Mouse (Mus musculus) ovary, postnatal 14 days (tissue): Measurements from ENCODE around the gene Sptbn1.

Experiments
- DNase-seq: peaks from one replicate; pipeline ENCODE4 v3.0.0; 2022; ENCODE audit warnings: low spot score

Sptbn1 gene

DNA sequence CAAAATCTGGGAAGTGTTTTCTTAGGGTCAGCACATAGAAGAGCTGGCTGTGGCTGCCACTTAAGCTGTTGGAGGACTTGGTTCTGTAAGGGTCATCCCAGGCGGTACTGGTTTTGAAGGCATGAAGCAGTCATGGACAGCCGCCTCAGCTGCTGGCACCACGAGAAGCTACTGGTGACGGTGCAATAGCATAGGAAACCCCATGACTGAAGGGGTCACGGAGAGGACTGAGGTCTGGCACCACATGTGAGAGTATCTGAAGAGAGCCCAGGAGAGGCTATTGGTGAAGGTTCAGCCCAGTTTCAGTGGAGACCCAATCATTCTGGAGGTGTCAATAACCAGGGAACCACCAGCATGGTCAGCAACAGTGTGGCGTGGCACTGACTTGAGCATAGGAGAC lies 135.4 kb downstream of the Sptbn1 start:
- DNase-seq: no peak

DNA sequence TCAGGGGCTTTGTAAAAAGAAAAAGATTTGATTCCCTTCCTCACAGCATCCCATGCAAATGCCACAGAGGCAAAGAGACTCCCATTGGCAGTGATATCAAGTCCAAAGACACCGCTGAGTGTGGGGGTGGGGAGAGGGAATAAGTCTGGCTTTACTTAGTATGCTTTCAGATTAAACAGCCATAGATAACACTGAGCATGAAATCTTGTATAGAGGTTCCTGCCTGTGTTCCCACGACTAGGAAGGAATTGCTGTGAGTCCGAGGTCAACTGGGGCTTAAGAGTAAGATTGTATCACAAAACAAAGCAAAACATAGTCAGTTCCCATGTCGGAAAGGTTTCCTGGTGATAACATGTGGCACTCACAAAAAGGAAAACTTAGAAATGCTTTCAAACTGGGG lies 136.3 kb downstream of the Sptbn1 start:
- no peak for DNase-seq

DNA sequence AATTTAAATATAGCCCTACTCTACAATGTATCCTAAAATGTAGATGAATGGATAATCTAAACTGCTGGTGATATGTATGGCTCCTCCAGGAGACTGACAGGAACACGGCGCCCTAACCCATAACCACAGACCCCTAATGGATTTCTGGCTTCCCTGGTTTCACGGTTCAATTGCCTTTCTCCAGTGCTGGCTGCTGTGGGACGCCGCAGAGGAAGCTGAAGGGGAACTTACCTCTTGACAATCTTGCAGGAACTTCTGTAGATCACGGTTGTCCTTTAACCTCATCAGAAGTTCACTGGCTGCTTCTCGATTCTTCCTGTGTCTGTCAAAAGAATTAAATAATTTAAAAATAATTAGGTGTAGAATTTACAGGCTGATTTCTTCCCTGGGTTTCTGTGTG lies 138.6 kb downstream of the Sptbn1 start:
- DNase-seq: no peak

DNA sequence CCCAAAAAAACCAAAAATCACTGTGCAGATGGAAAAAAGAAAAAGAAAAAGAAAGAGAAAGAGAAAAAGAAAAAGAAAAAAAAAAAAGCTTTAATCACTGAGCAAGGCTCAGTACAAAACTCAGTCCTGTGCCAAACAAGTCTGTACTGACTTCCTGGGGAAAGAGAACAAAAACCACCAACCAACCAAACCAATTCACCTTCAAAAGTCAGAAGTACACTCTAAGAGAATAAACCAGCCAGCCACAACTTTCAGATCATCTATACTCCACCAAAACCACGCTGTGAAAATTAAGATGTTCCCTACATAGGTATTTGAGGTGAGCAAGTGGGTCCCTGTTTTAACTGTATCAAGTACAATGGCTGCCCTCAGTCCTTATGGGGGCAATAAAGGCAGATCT lies 141.1 kb downstream of the Sptbn1 start:
- no peak for DNase-seq

DNA sequence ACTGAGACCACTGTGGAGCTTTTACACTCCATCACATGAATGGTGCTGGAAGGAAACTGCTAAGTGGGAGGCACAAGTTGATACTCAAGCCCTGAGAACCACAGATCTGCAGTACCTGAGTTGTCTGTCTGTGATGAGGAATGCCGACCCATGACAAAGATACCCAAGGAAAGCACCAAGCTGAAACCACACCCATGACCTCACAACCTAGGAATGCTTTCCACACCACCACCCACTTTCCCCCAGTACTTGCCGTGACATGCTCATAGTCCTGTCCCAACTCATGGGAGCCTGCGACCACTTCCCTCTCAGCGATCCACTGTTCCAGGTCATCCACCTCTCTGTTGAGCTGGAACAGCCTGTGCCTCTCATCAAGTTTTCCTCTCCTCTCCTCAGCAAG lies 149.9 kb downstream of the Sptbn1 start:
- no peak for DNase-seq

DNA sequence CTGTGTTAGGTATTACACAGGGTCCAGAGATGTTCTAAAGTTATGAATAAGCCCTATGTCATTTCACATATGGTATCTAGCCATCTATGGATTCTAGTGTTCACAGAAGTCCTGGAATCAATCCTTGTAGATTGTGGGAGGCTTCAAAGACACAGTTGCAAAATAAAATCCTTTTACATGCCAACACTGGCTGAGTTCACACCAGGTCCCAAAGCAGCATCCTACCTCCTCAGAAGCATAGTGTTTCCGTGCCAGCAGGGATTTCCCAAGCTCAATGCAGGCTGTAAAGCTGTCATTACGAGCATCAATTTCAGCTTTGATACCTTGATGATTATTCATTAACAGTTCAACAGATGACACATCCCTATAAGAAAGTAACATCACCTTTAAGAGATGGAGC lies 154.3 kb downstream of the Sptbn1 start:
- DNase-seq: no peak

DNA sequence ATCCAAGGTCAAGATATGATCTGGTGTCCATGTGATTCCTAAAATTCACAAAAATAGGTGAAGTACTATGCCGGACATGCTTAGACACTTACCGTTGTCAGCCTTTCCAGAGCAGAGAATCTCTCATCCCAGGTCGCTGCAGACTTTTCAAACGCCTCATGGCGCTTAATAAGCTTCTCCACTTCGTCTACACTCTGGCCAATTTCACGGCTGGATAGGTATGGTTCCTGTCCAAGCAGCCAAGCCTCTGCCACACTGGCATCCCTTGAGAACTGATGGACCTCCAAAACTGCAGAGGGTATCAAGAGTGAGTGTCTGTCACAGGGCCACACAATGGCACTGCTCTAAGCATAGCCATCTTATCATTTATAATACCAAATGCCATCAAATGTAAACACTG lies 157.3 kb downstream of the Sptbn1 start:
- DNase-seq: no peak

DNA sequence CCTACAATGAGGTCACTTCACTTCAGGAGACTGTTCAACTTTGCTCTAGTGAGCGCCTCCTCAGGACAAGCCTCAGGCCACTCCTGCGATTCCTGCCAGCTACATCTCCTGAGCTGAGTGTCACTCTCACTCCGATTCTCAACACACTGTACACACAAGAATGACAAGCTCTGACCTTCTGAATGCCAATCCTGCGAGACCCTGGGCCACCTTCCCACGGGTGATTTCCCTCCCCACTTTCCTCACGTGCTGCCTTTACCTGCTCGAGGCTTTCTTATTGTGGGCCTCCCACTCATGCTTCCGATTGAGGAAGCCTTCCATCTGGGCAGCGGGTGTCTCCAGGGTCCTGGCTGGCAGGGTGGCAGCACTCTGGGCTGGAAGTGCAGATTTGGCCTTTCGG lies 163.8 kb downstream of the Sptbn1 start:
- no peak for DNase-seq

DNA sequence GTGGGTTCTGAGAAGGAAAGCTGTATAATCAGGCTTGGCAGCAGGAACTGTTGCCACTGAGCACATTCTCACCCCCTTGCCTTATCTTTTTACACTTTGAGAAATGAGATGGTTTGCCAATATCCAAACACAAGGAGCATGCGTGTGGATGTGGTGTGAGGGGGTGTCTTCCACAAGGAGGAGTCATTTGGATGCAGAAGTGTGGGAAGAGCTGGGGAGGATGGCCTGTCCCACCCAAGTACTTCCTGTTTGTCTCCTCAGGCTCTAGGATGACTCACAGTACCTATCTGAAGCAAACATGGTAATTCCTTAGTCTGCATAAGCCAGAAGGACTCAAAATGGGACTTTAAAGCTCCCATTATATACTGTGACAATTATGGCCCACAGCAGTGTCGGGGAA lies 165.4 kb downstream of the Sptbn1 start:
- no peak for DNase-seq

DNA sequence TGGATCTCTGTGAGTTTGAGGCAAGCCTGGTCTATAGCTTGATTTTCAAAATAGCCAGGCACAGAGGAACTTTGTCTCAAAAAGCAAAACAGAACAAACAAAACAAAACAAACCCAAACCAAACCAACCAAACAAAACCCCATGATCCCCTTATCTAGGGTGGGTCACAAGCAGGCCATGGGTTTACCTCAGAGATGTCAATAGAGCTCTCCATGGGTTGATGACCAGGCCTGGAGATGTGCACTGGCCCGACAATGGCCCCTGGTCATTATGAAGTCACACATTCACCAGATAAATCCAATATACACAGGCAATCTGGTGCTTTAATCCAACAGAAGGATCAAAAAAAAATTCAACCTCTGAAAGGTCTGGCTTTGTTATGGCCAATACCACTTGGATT lies 166.2 kb downstream of the Sptbn1 start:
- DNase-seq: no peak

DNA sequence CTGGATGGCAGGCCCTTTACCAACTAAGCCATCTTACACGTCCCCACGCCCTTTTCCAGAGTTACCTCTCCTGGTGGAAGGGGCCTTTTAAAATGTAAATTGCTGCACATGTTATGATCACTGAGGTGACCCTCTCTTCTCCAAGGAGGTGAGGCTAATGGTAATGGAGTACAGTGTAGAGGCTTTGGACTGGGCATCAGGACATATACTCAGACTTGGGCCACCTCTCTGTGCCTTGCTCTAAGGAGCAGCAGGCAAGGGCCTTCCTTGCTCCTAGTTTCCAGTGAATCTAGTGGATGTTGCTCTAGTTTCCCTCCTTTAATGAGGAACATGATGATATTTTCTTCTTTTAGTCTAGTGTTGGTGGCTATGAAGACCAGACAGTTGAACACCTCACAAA lies 166.8 kb downstream of the Sptbn1 start:
- no peak for DNase-seq

DNA sequence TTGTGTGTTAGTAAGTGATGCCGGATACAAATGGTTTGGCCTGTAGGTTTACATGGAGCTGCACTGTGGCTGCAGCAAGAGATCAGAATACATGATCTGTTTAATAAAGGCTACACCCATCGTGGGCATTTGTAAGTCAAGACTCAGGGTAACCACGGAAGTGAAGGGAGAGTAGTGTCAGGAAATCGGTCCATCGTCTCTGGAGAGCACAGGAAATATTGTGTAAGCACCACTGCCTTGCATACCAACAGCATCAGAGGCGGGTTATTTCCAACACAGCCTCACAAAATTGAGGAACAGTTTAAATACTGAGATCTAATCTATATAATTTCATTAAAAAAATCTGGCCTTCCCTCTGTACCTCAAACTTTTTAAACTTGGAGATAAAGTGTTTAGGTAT lies 168.1 kb downstream of the Sptbn1 start:
- DNase-seq: no peak

DNA sequence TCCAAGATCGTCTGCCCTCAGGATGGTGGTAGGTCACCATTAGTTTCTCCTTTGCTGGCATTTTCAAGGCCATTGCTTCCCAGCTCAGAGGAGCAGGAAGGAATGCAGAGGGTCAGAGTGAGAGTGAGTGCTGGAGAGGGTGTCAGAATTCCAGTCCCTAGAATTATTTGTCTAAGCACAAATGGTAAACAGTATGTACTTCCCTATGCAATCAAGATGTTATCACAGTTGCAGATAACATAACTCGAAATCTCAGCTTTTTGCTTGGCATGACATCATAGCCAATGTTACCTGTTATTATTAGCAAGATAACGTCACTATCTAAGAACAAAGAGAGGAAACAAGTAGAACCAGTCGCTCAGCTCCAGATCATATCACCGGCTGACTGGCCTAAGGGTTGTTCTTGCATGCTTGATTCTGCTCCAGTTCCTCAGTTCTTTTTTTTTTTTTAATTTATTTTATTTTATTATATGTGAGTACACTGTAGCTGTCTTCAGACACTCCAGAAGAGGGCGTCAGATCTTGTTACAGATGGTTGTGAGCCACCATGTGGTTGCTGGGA lies 172.7 kb downstream of the Sptbn1 start:
- no peak for DNase-seq

DNA sequence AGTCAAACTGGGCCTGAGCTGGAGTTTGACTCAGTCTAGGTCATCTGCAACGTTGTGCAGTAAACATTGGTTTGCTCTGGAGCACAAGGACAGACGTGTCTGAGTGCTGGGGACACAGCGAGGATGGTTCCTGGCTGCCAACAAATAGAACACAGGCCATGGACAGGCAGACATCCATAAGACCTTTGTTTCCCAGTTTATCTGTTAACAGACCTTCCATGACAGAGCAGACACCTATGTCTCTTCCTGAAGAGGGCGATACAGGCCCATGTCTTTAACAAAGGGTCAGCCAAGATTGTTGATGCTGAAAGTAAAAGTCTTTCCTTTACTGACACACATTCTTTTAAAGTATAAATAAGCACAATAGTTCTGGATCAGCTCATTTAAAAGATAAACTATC lies 176.1 kb downstream of the Sptbn1 start:
- no peak for DNase-seq

DNA sequence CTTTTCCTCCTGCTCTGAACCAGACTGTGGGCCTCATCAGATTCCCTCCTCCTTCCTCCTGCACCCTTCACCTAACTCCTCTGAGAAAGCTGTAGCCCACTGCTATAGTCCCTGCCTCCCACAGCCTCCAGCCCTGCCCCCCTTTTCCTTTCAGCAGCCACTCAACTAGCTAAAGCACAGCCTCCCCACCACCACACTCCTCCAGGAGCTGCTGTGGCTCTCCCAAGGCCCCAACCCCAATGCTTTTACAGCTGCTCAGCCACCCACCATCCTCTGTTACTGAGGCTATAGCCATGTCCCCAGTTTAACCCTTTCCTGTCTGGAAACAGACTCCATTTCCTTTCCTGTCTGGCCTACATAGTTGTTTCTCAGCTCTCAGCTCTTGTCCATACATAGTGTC lies 182.9 kb downstream of the Sptbn1 start:
- no peak for DNase-seq

DNA sequence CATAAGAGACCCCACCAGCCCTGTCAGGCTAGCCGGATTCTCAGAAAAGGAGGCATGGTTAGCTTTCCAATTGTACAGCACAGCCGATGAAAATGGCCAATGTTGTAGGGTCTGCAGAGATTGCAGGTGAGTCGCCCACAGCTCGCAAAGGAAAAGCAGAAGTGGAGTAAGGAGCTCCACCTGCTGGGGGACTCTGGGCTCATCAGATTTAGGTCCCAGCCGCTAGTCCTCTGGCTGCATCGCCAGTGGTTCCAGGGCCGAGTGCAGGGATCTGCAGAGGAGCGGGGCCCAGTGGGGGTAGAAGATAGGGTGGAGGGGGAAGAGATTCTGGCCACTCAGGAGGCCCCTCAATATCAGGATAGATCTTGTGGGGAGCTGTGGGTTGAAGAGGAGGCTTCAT lies 210.7 kb downstream of the Sptbn1 start:
- DNase-seq: no peak
